Mouse (Mus musculus) stomach, postnatal 0 days (tissue): Measurements from ENCODE around the gene Col6a6.

Source experiments
- CTCF ChIP-seq: IDR thresholded peaks from 2 replicates; pipeline ENCODE4 v1.5.1; 2016; ENCODE audit warnings: antibody characterized with exemption, low read depth, mild to moderate bottlenecking, moderate library complexity
- EP300 ChIP-seq: optimal IDR thresholded peaks from 2 replicates; pipeline ENCODE3; 2016; ENCODE audit warnings: antibody characterized with exemption

DNA sequence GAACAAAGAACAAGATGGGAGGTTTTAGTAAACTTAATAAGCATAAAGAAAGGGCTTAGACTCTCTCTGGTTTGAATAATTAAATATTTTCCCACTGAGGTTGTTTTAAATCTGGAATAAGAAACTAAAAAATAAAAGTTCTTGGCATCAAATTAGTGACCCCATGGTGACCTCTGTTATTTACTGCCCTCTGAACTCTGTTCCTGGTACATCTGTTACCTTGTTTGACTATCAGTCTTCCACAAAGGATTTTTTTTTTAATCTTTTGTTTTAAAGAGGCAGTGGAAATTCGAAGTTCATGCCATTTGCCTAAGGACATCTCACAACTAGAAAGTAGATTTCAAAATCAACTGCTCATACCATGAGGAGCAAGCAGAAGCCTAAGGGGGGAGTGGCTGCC is 73.7 kb downstream of the Col6a6 start:
- no peak for TF ChIP-seq EP300
- TF ChIP-seq CTCF: no peak
